Mouse (Mus musculus) heart, embryonic 11.5 days (tissue): Measurements from ENCODE around the gene Rhbdf2. TPM values are rescaled to one million over a fixed set of nuclear protein-coding genes. Genes with fewer than 3 reads are reported as not detected.

Source experiments
- ATAC-seq: fragments of 200-750 bp; cut with Nextera tagmentation; replicated peaks from 2 replicates; pipeline ENCODE4 v1.8.0; 2017; ENCODE audit warnings: moderate library complexity; ENCODE audit not compliant: insufficient number of reproducible peaks, low FRiP score, low TSS enrichment
- H3K27ac ChIP-seq: fragments of 300-500 bp; sonication (generic); 2 replicates; pipeline ENCODE4 v1.5.1; 2014; ENCODE audit warnings: mild to moderate bottlenecking, low read depth, low read length
- H3K27me3 ChIP-seq: fragments of 300-500 bp; sonication (generic); 2 replicates; pipeline ENCODE4 v1.6.1; 2014; ENCODE audit warnings: mild to moderate bottlenecking, low read length, mixed read lengths; ENCODE audit not compliant: control insufficient read depth, insufficient read depth
- H3K36me3 ChIP-seq: fragments of 300-500 bp; sonication (generic); 2 replicates; pipeline ENCODE4 v1.6.1; 2014; ENCODE audit warnings: mild to moderate bottlenecking, low read length, moderate library complexity, mixed read lengths; ENCODE audit not compliant: control insufficient read depth, insufficient read depth
- H3K4me1 ChIP-seq: fragments of 300-500 bp; sonication (generic); 2 replicates; pipeline ENCODE4 v1.6.1; 2014; ENCODE audit warnings: low read length; ENCODE audit not compliant: control insufficient read depth, insufficient read depth
- H3K4me2 ChIP-seq: fragments of 300-500 bp; sonication (generic); 2 replicates; pipeline ENCODE4 v1.6.1; 2014; ENCODE audit warnings: mild to moderate bottlenecking, moderate library complexity
- H3K4me3 ChIP-seq: fragments of 300-500 bp; sonication (generic); 2 replicates; pipeline ENCODE4 v1.5.1; 2014; ENCODE audit warnings: low read depth, low read length
- H3K9ac ChIP-seq: fragments of 300-500 bp; sonication (generic); 2 replicates; pipeline ENCODE4 v1.6.1; 2014; ENCODE audit warnings: mild to moderate bottlenecking, low read depth, low read length, moderate library complexity
- H3K9me3 ChIP-seq: fragments of 300-500 bp; sonication (generic); replicated peaks from 2 replicates; pipeline ENCODE4 v1.6.1; 2016; ENCODE audit warnings: low read length; ENCODE audit not compliant: control insufficient read depth
- WGBS: fragments of 180-500 bp; shearing (Covaris S2); extraction: QIAGEN DNeasy Blood & Tissue Kit; methylation state at CpG from one replicate; pipeline ENCODE4 v1.1.7; 2014; ENCODE audit not compliant: insufficient replicate concordance; 5-methylcytosine and 5-hydroxymethylcytosine counted together
- polyA plus RNA-seq: library from polyadenylated mRNA; unstranded; fragments of >200 nt; fragmentation: Nextera tagmentation; extraction: Ambion mirVana; gene quantifications from 2 replicates; pipeline ENCODE4 v1.2.1, GENCODE M21; 2014

Rhbdf2 gene
- polyA plus RNA-seq, 1 experiment from 2014 or later = 5.0 TPM

GRCm38 (mm10) chr11:116554171-116554878, 72.5 kb downstream of the Rhbdf2 start:
- H3K4me1 ChIP-seq = peaks cover 73% of the 10 kb centered on the region
- no peaks in the 10 kb centered on the region for H3K27me3 ChIP-seq
- peak overlapping the region; percentile 12 for H3K4me2 ChIP-seq
- 22% methylated on average over 12 of the region's 12 CpGs for whole genome bisulfite sequencing
- 0 out of 2 replicates have a peak overlapping the region, but pooled peaks have one; percentile 1 for H3K9ac ChIP-seq
- no peaks in the 10 kb centered on the region for H3K9me3 ChIP-seq
- ATAC-seq = peak; percentile 52
- no peak overlapping the region for H3K4me3 ChIP-seq
- no peaks in the 10 kb centered on the region for H3K36me3 ChIP-seq
- H3K27ac ChIP-seq = peak overlapping the region; percentile 76

- no peak overlapping the region for H3K27ac ChIP-seq
- ATAC-seq = no peak
- no peaks in the 10 kb centered on the region for H3K36me3 ChIP-seq
- H3K4me2 ChIP-seq = no peak overlapping the region
- H3K27me3 ChIP-seq = no peaks in the 10 kb centered on the region
- no peak overlapping the region for H3K4me3 ChIP-seq
- peaks cover 79% of the 10 kb centered on the region for H3K4me1 ChIP-seq
- H3K9me3 ChIP-seq = no peaks in the 10 kb centered on the region
- 90% methylated on average over 1 of the region's 1 CpGs for WGBS
- H3K9ac ChIP-seq = no peak overlapping the region
These were observed 74.6 kb downstream of the Rhbdf2 start for GRCm38 (mm10) chr11:116552194-116552593.

- no peaks in the 10 kb centered on the region for H3K9me3 ChIP-seq
- WGBS = 43% methylated on average over 7 of the region's 7 CpGs
- no peak for ATAC-seq
- H3K27me3 ChIP-seq = no peaks in the 10 kb centered on the region
- peak overlapping the region; percentile 64 for H3K27ac ChIP-seq
- H3K36me3 ChIP-seq = peaks cover 3% of the 10 kb centered on the region; the same call in 1 of the 2 replicates
- peaks cover 70% of the 10 kb centered on the region for H3K4me1 ChIP-seq
- H3K4me2 ChIP-seq = no peak overlapping the region
- H3K9ac ChIP-seq = peak overlapping the region; percentile 36; the same call in 1 of the 2 replicates
- H3K4me3 ChIP-seq = no peak overlapping the region
These were observed 76.1 kb downstream of the Rhbdf2 start for GRCm38 (mm10) chr11:116550748-116551147.

GRCm38 (mm10) chr11:116549273-116550038, 77.4 kb downstream of the Rhbdf2 start:
- H3K9ac ChIP-seq = peak overlapping the region; percentile 11
- peaks cover 57% of the 10 kb centered on the region for H3K4me1 ChIP-seq
- no peak overlapping the region for H3K4me3 ChIP-seq
- no peak for ATAC-seq
- H3K9me3 ChIP-seq = no peaks in the 10 kb centered on the region
- 46% methylated on average over 11 of the region's 11 CpGs for WGBS
- H3K27ac ChIP-seq = peak overlapping the region; percentile 60
- H3K36me3 ChIP-seq = peaks cover 11% of the 10 kb centered on the region
- no peaks in the 10 kb centered on the region for H3K27me3 ChIP-seq
- H3K4me2 ChIP-seq = peak overlapping the region; percentile 14; the same call in 1 of the 2 replicates

- H3K4me1 ChIP-seq = peaks cover 50% of the 10 kb centered on the region
- H3K9ac ChIP-seq = no peak overlapping the region
- peaks cover 18% of the 10 kb centered on the region for H3K36me3 ChIP-seq
- H3K4me3 ChIP-seq = no peak overlapping the region
- H3K4me2 ChIP-seq = no peak overlapping the region
- H3K9me3 ChIP-seq = no peaks in the 10 kb centered on the region
- H3K27ac ChIP-seq = no peak overlapping the region
- no peak for ATAC-seq
- H3K27me3 ChIP-seq = no peaks in the 10 kb centered on the region
- WGBS = 88% methylated on average over 9 of the region's 9 CpGs
These were observed 78.0 kb downstream of the Rhbdf2 start for GRCm38 (mm10) chr11:116548780-116549179.

Other genes starting within 250 kb of the Rhbdf2 start
- gene Rnf157, start 214.0 kb downstream of the Rhbdf2 start, polyA plus RNA-seq = 8.6 and 9.2 TPM in 2 replicates
- 60.6 and 68.3 TPM in 2 replicates for gene Ubald2, start 192.9 kb downstream of the Rhbdf2 start, polyA plus RNA-seq
- gene Qrich2, start 160.8 kb downstream of the Rhbdf2 start, polyA plus RNA-seq = 0.31 TPM in 1 of 2 replicates, not detected in the other
- gene Prpsap1, start 132.8 kb downstream of the Rhbdf2 start, polyA plus RNA-seq = 96.5 and 101 TPM in 2 replicates
- 2.1 and 3.0 TPM in 2 replicates for gene Sphk1, start 96.1 kb downstream of the Rhbdf2 start, polyA plus RNA-seq
- gene Ube2o, start 45.6 kb downstream of the Rhbdf2 start, polyA plus RNA-seq = 14.7 and 17.1 TPM in 2 replicates
- not detected in 2 replicates for gene Aanat, start 40.6 kb downstream of the Rhbdf2 start, polyA plus RNA-seq
- gene Prcd, start 26.5 kb upstream of the Rhbdf2 start, polyA plus RNA-seq = 0.35 and 0.92 TPM in 2 replicates
- gene Cygb, start 27.3 kb upstream of the Rhbdf2 start, polyA plus RNA-seq = 1.1 and 1.2 TPM in 2 replicates
- gene St6galnac1, start 148.5 kb upstream of the Rhbdf2 start, polyA plus RNA-seq = not detected in 2 replicates
- 15.9 and 16.1 TPM in 2 replicates for gene Mxra7, start 201.0 kb upstream of the Rhbdf2 start, polyA plus RNA-seq
- gene Mettl23, start 216.3 kb upstream of the Rhbdf2 start, polyA plus RNA-seq = 58.5 and 60.4 TPM in 2 replicates
- gene Jmjd6, start 216.4 kb upstream of the Rhbdf2 start, polyA plus RNA-seq = 83.2 and 89.0 TPM in 2 replicates
- gene Mfsd11, start 225.4 kb upstream of the Rhbdf2 start, polyA plus RNA-seq = 29.3 and 35.8 TPM in 2 replicates
- 577 and 621 TPM in 2 replicates for gene Srsf2, start 226.1 kb upstream of the Rhbdf2 start, polyA plus RNA-seq